Mouse (Mus musculus): ENCODE measurements around the gene Unc93b1. TPM values are rescaled to one million over a fixed set of nuclear protein-coding genes. Genes with fewer than 3 reads are reported as not detected.

Unc93b1 gene
- total RNA-seq (2023): 27.8 TPM

DNA sequence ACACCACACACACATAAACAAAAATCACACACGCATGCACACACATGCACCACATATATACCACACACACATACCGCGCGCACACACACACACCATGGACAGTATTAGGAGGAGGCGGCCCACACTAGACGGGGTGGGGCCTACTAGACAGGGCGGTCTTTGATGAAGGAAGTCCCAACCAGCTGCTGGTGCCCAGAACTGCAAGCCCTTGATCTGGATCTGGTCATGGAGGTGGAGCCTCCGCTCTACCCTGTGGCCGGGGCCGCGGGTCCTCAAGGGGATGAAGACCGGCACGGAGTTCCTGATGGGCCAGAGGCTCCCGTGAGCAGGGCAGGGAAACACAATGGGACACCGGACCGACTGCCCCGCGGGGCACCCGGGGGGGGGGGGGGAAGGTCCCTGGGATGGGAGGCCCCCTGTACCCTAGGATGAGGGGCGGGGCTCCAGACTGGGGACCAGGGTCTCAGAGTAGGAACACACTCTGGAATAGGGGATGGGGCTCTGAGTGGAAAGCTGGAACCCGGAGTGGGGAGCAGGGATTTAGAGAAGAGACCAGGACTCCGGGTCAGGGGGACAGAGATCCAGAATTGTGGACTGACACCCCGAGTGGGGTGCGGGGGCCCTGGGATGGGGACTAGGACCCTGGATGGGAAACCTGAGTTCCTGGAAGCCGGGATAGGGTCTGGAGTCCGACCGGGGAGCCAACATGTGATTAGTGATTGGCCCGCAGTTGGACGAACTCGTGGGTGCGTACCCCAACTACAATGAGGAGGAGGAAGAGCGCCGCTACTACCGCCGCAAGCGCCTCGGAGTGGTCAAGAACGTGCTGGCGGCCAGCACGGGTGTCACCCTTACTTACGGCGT, at the start of gene Unc93b1:
Gene Unc93b1 (plus strand): TSS at position 155 of the 864 bp plus-strand sequence.

DNA sequence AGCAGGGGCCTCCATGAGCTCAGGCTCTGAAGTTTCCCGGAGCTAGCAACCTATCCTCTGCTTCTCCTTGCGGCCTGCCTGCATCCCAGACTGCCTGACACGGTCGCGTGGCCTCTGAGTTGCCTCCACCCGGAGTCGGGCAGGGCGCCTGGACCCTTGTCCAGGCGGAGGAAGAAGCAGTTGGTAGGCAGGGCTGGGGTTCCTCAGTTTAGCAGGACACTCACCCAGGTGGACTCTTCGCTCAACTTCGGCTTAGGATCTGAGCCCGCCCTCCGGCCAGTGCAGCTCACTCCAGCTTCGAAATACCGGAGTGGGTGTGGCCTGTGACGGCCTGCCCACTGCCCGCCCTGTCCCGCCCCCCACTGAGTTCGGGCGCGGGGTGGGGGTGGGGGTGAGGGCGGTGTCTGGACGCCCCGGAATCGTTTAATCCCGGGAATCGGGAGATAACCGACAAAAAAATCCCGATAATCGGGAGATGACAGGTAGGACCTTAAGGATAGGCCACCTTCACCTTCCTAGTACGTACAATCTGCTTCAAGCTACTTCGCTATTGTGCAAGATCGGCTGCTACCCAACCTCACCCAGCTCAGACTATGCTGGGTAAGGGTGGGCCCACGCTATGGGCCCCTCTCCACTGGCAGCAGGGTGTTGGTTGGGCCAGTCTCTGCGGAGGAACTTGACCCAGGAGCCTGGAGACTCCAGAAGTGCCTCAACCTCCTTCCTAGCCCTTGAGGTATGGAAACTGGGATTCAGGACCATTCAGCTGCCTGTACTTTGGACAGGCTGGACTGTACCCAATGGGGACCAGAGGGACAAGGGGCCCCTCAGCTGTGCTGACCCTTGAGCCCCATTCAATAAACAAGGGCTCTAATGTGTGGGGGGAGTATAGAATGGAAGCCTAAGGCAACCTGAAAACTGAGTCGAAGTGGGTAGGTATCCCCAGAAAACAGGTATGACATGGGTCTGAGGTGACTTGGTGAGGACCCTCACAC, 27.9 kb upstream of the Unc93b1 start, which contains the start of gene Tcirg1:
Gene Tcirg1 (minus strand): TSS at position 339 of the 992 bp plus-strand sequence.

DNA sequence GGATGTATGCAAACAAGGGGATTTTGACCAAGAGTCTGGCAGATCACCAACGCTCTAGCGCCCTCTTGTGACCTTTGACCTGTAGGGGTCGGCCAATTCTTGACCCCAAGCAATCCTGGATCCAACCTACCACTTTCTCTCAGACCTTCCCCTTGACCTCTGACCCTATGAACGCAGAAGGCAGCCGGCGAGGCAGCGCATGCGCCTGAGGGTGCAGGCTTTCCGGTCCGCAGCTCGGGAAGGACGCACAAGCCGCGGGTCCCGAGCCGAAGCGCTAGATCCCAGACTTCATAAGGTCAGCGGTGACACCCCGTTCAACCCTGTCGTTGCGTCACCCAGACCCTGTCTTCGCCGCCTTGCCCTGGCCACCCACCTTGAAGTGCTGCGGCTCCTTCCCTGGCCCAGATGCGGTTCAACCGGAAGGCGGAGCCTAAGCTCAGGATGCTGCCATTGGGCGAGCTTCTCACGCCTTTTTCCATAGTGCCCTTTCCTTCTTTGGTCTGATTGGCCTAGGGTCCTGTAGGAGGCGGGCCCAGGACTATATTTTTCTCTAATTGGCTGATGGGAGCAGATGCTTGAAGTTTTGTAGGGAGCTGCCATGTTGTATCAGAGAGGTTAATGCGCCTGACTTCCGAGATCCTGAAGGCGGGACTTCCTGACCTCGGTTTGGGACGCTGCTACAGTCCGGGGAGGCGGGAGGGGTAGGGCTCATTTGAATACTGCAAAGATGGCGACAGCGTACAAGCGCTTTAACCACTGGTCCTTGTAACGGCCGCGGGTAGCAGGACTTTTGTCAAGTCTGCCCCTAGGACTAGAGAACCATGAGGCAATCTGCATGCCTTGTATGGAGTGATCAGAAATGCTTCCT, 22.4 kb upstream of the Unc93b1 start, which contains the start of gene Ndufs8:
Gene Ndufs8 (minus strand): TSS at position 438 of the 868 bp plus-strand sequence.

DNA sequence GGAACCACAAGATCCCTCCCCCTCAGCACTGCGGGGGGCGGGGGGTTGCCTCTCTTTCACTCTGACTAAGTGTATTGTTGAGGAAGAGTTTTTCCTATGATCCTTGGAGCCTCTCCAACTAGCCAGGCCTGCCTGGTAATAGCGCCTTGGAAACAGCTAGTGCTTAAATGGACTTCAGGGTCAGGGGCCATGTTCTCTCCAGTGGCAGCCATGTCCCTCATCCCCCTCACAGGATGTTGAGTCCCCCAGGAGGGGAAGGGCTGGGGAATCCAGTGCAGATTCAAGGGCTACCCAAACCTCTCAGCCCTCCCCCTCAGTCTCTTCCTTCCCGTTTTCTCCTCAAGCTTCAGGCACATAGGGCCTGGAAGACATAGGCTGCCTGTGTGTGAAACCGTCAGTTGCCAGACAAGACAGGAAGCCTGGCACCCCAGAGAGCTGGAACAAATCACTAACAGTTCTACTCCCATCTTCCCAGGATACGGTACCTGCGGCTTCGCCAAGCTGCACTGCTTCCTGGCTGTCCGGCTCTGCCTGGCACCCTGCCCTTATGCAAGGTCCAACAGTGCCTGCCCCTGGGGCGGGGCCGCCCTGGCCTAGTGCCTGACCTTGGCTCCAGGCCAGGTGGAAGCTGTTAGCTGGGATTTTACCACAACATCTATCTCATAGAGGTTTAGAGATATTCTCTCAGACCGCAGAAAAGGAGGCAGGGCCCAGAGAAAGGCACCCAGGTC, 5.6 kb upstream of the Unc93b1 start, which contains the start of gene Aldh3b1:
Gene Aldh3b1 (minus strand): TSS at position 598 of the 731 bp plus-strand sequence.

DNA sequence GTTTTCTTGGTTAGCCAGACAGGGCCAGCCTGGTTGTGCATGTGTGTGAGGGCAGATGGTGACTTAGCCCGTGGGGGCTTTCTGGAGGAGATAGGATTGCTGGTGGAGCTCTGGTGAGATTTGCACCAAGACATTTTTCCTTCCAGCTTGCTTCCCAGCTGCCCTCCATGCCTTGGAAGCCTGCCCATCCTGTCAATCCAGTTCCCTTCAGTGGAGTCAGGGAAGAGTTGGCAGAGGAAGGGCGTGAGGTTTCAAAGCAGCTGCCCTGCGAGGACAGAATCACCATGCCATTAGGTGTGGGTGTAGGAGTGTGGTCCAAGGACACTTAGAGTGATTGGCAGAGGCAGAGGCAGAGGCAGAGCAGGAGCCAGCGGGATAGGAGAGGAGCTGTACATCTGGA, 23.5 kb downstream of the Unc93b1 start, which contains the start of gene Aldh3b3:
Gene Aldh3b3 (plus strand): TSS at position 176 of the 400 bp plus-strand sequence.

DNA sequence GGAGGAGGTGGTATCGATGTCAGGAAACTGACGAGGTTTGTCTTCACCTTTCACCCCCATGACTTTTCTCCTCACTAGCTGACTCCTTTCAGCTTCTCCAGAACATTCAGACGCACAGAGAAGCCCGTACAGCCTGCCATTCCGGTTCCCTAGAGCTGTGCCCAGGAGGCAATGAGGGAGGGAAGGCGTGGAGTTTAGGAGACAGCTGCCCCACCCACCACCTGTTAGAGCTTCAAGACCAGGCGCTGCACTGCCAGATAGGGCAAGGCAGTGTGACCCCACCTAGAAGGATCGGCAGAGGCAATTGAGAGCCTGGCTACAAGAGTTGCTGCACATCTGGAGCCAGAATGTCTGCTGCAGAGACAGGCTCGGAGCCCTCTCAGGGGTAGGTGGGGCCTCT, 37.2 kb downstream of the Unc93b1 start, which contains the start of gene Aldh3b2:
Gene Aldh3b2 (plus strand): TSS at position 100 of the 400 bp plus-strand sequence.

DNA sequence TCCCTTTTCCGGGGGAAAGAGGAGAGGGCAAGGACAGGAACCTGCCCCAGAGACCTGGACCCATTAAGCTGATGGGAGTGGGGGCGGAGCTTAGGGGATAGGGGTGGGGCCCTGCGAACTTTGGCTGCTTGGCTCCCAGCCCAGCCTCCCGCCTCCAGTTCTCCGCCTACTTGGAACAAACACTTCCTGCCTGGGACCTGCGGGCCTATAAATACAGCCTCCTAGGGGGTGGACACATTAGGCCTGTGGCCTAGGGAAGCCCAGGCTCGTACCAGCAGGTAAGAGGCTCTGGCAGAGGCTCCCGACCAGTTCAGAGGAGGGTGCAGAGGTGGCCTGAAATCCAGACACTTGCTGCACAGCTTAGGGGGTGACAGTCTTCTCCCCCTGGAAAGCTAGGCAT, 51.3 kb downstream of the Unc93b1 start, which contains the start of gene Acy3:
Gene Acy3 (plus strand): TSS at position 237 of the 400 bp plus-strand sequence.

DNA sequence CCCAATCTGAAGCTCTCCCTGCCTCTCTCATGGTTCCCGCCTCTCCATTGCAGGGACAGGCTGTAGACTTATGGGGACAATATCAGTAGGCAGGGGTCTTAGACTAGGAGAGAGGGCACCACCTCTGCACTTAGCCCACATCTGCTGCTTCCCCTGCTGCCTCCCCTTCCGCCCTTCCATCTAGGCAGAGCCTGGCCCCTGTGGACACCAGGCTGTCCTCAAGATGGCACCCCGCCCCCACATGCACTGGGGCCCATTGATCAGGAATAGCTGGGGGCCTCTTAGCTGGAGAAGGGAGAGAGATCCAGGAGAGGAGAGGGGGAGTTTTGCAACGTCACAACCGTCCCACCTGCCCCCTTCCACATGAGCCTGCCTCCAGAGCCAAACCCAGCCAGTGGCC, 57.4 kb downstream of the Unc93b1 start, which contains the start of gene Tbx10:
Gene Tbx10 (plus strand): TSS at position 337 of the 400 bp plus-strand sequence.

Other genes starting within 250 kb of the Unc93b1 start
- gene Lrp5, start 248.6 kb upstream of the Unc93b1 start, total RNA-seq (2023): 8.2 TPM
- gene 1810055G02Rik, start 226.9 kb upstream of the Unc93b1 start, total RNA-seq (2023): 6.4 TPM
- 169 TPM for gene Kmt5b, start 167.8 kb upstream of the Unc93b1 start, total RNA-seq (2023)
- gene Chka, start 83.4 kb upstream of the Unc93b1 start, total RNA-seq (2023): 62.4 TPM
- 58.1 TPM for gene Tcirg1, start 28.1 kb upstream of the Unc93b1 start, total RNA-seq (2023)
- gene Ndufs8, start 22.4 kb upstream of the Unc93b1 start, total RNA-seq (2023): 53.0 TPM
- 0.86 TPM for gene Aldh3b1, start 5.4 kb upstream of the Unc93b1 start, total RNA-seq (2023)
- not detected for gene Aldh3b3, start 23.5 kb downstream of the Unc93b1 start, total RNA-seq (2023)
- not detected for gene Aldh3b2, start 37.1 kb downstream of the Unc93b1 start, total RNA-seq (2023)
- not detected for gene Acy3, start 51.4 kb downstream of the Unc93b1 start, total RNA-seq (2023)
- not detected for gene Tbx10, start 57.6 kb downstream of the Unc93b1 start, total RNA-seq (2023)
- 9.0 TPM for gene Nudt8, start 65.4 kb downstream of the Unc93b1 start, total RNA-seq (2023)
- 1.7 TPM for gene Gm49405, start 65.4 kb downstream of the Unc93b1 start, total RNA-seq (2023)
- 3.0 TPM for gene Doc2g, start 68.1 kb downstream of the Unc93b1 start, total RNA-seq (2023)
- gene Ndufv1, start 77.6 kb downstream of the Unc93b1 start, total RNA-seq (2023): 85.1 TPM
- gene Gstp1, start 102.8 kb downstream of the Unc93b1 start, total RNA-seq (2023): 196 TPM
- gene Gstp2, start 110.8 kb downstream of the Unc93b1 start, total RNA-seq (2023): 21.0 TPM
- 32.9 TPM for gene Gstp3, start 124.4 kb downstream of the Unc93b1 start, total RNA-seq (2023)
- not detected for gene Cabp2, start 146.4 kb downstream of the Unc93b1 start, total RNA-seq (2023)
- 186 TPM for gene Cdk2ap2, start 162.0 kb downstream of the Unc93b1 start, total RNA-seq (2023)
- gene Pitpnm1, start 164.8 kb downstream of the Unc93b1 start, total RNA-seq (2023): 314 TPM
- gene Aip, start 190.7 kb downstream of the Unc93b1 start, total RNA-seq (2023): 151 TPM
- gene Gpr152, start 204.6 kb downstream of the Unc93b1 start, total RNA-seq (2023): 0.80 TPM
- gene Cabp4, start 208.8 kb downstream of the Unc93b1 start, total RNA-seq (2023): 1.1 TPM
- gene Coro1b, start 213.4 kb downstream of the Unc93b1 start, total RNA-seq (2023): 129 TPM
- 260 TPM for gene Ptprcap, start 218.4 kb downstream of the Unc93b1 start, total RNA-seq (2023)
- 35.8 TPM for gene Rps6kb2, start 228.2 kb downstream of the Unc93b1 start, total RNA-seq (2023)
- 69.3 TPM for gene Carns1, start 240.3 kb downstream of the Unc93b1 start, total RNA-seq (2023)